Mouse (Mus musculus): ENCODE measurements around the gene Cetn2.

- TF ChIP-seq POLR2A (IDR thresholded peaks at IDR 0.05; ENCODE audit: borderline replicate concordance, insufficient read depth, low read length) (no peak), CTCF (IDR thresholded peaks at IDR 0.05; ENCODE audit: borderline replicate concordance, insufficient read depth, low read depth, low read length) (no peak)
Observed at GRCm38 (mm10) chrX:72896055-72896437, 22.2 kb downstream of the Cetn2 start.
